Mouse (Mus musculus) layer of hippocampus, postnatal 36 days (tissue): ENCODE measurements at regions not wholly inside any gene's neighbourhood (a gene's known extent, or its start where the extent isn't known, plus 50 kb on each side); places are given as distances from the start of the nearest gene placed in this dataset.
A peak's percentile ranks its signal among the peaks of the same experiment; 100 is the strongest.

Source experiments
- DNase-seq, 2 experiments: peaks; one replicate each; pipeline ENCODE4 v3.0.0; 2022

GRCm38 (mm10) chr14:114808621-114809020 is 283.4 kb upstream of the Gpc5 start:
- DNase-seq = no peak

- DNase-seq = no peak
Observed at GRCm38 (mm10) chr14:114820677-114821076, 271.3 kb upstream of the Gpc5 start.

DNA sequence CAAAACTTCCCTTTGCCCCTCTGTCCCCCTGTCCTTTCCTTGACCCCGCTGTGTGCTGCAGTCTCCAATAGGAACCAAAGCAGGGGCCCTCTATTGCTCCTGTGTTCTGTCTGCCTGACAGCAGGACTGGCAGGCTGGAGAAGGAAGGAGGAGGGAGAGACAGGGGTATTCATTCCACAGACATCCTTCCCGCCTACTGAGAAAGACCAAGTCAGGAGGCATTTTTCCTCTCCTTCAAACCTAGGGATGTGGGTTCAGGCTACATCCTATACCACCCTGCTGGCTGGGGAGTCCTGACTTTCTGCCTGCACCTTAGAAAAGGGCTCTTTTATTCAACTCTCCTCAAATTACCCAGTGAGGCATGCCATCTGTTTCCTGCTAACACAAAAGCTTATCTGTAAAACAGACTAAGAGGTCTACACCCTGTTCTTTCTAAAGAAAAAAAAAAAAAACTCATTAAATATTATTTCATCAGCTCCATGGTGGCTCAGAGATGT is 270.9 kb upstream of the Gpc5 start:
- DNase-seq = peak in 1 of 2 experiments; percentile 14

DNA sequence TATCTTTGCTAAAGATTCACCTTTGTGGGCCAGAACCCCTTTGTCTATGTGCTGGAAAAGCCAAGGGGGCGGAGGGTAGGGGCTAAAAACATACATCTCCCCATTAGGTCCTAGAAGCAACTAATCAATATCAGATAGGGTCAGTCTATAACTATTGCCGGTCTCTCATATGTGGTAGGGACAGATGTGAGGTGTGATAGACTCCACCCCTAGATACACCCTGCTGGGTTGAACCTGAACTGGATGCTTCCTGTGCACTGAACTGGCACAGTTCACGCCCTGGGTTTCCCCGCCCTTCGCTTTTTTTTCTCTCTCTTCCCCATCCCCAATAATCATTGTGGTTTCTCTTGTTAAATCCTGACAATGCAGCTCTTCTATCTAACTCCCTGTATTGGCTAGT is 270.3 kb upstream of the Gpc5 start:
- no peak for DNase-seq

DNA sequence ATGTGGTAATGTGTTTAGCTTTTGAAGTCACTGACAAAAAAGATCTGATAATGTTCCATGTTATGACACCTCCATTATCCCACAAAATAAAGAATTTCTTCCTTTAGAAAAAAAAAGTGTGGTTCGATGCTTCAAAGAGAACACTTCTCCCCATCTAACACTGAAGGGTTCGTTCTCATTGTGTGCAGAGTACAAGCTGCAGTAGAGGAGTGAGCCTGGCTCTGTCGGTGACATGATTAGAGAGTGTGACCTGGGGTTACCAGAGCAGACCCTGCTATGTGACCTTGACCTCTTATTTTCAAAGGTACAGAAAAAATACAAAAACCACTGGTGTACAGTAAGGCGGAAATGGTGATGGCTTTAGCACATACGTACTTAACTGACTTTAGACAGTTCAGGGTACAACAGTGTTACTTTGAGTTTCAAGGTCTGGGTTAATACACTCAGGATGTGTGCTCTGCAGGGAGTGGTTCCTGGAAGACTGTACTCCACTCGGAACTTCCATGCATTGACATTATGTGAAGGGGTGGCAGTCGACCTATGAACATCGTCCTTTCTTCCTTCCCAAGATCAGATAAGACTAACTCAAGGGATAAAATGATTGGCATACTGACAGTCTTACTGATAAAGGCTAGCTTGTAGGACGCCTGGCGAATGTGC is 265.2 kb upstream of the Gpc5 start:
- DNase-seq = no peak

GRCm38 (mm10) chr14:114829310-114829709 is 262.7 kb upstream of the Gpc5 start:
- DNase-seq = no peak

GRCm38 (mm10) chr14:114832987-114833386 is 259.0 kb upstream of the Gpc5 start:
- DNase-seq = no peak

- DNase-seq = no peak
Observed at GRCm38 (mm10) chr14:114836723-114837349, 255.2 kb upstream of the Gpc5 start.

DNA sequence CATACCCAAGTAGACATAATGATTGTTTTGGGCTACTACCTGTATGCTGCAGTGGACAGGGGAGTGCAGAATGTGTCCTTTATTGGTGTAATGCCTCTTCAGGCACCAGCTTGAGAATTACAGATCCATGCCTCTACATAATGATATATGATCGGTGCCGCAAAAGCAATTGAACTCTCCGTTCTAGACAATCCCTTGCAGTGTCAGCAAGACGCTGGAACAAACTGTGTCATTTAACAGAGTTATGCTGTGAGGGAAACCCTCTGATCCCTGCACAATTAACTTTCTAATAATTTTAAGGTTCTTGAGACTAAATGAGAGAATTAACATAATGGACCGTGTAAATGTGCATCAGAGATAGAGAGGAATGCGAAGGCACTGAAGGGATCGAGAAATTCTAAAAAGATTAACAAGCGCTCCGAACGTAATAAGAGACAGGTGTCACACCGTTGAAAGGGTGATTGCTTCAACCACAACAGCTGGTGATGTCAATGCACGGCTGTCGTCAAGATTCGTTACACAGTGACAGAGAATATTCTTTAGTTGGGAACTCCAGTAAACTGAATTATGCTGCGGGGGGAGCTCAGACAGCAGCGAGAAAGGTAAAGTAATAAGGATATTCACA is 254.3 kb upstream of the Gpc5 start:
- no peak for DNase-seq

DNA sequence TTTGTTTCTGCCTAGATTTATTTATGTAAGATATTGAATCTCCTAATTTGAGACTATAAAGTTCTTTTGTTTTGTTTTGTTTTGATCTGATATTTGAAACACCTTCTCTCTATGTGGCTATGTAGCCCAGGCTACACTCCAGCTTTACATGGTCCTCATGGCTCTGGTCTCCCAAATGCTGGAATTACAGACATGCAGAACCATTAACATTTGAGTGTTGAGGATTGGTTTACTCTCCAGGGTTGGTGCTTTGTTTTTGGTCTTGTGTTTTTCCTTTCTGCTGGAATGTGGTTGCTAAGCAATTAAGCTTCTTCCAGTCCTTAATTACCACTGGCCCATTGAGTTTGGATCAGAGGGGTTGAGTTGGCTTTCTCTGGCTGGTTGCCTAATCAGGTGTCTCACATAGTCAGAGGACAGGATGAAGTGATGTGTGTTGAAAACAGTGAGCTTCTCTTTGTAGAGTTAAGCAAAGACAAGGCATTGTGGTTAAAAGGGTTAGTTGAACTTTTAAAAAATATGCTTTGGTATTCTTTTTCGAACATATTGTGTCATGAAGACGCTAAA is 252.6 kb upstream of the Gpc5 start:
- DNase-seq = no peak

GRCm38 (mm10) chr14:114840766-114841165 is 251.2 kb upstream of the Gpc5 start:
- no peak for DNase-seq

DNA sequence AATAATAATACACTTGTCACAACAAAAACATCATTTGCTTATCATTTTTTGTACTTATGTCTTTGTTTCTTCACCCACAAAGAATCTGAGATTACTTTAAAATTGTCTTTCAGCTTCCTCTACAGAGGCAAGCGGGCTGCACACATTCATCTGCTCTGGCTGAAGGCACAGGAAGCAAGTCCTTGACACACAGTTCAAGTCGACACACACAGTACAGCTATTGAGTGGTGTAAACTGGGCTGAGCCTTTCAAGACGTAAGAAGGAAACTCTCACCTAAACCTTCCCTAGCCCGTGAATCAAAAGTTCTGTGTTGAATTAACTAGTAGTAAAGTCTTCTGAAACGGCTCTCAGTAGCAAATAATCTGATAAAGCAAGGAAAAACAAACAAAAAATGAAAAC is 250.5 kb upstream of the Gpc5 start:
- DNase-seq = no peak

DNA sequence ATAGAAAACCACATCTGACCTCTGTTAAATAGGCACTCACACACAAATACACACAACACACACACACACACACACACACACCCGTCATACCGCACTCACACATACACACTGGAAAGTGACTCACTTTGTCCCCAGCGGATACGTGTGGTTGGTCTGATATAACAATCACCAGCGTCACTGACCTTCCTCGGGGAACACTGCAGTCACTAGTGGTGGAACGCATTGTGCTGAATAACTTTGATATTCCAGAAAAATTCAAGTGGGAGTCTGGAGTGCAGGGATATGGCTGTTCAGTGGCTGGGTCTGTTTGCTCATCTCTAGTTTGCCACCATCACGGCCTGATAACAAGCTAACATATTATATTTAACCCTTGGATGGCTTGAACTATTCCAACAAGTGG is 249.7 kb upstream of the Gpc5 start:
- DNase-seq = no peak

- no peak for DNase-seq
Observed at GRCm38 (mm10) chr14:114843105-114843743, 248.8 kb upstream of the Gpc5 start.

- no peak for DNase-seq
Observed at GRCm38 (mm10) chr14:114854324-114855054, 237.5 kb upstream of the Gpc5 start.

DNA sequence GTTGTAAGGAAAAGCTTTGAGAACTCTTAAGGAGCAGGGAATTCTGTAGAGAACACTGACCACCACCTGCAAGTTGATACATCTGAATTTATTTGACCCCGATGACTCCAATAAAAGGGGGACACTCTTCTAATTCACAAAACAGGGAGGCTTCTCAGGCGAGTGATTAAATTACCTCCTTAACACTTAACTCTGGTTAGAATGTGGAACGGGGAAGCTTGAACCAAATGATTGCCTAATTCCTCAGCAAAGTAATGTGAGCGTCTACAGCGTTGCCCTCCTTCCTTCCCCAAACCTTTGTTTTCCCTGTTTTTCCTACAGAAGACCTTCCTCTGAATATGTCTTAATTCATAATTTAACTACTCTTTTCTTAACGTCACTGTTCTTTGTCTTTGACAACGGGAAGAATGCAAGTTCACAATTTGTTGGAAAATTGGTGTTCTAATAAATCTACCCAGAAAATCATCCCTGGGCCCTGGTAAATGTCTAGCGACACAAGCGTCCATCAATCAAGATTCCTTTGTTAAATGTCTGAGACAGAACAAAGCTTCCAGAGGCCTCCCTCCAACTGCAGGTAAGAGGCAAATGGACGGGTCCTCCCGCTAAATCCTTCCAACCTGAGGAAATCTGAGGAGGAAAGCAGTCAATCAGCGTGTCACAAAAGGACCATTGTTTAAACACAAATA is 236.8 kb upstream of the Gpc5 start:
- no peak for DNase-seq

DNA sequence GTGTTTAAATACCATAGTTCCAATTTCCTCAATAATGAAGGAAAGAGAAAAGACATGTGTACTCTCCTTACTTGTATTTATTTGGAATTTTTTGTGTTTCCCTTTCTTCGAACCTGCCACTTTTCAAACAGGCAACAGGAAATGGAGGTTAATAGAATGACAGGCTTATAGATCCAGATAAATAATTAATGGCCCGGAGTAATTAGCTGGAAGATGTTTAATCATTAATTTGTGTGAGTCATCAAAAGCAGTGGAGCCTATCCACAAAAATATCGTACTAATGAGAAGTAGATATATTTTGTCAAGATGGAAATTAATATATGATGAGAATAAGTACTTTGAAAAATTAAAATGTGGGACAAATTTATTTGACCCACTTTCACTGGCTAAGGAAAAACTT is 236.3 kb upstream of the Gpc5 start:
- no peak for DNase-seq

DNA sequence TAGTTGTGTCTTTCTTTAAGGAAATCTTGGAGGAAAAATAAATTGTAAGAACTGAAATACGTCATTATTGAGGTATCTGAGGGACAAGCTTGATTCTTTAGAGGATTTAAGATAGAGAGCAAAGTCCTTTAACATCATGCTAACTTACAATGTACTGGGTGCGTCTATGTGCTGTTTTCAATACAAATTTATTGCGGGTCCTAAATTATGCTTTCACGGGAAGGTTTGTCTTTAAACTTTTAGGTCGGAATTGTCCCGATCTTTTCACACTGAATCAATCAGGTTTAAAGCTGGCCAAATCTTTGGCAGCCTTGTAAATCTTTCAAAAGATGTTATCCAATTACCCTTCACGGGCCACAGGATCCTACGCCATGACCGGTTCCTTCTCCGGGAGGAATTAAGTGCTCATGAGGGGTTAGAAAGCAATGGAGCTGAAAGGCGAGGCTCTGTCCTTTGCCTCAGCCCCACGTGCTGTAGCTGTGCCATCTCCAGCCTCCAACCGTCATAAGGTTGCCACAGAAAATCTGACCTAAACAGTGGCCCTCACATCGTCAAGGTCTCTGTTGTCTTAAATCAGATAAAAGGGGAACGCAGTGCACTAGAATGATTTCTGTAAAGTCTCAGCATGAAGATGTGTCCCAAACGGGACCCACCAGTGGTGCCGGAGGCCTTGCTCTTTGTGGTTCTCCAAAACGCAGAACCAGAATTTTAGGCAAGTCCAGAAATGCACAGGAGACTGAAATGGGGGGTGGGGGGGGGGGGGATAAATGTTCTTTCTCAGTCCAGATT is 235.6 kb upstream of the Gpc5 start:
- DNase-seq = no peak

- DNase-seq = no peak
Observed at GRCm38 (mm10) chr14:114857171-114857570, 234.8 kb upstream of the Gpc5 start.

GRCm38 (mm10) chr14:114857689-114858088 is 234.3 kb upstream of the Gpc5 start:
- no peak for DNase-seq

- DNase-seq = no peak
Observed at GRCm38 (mm10) chr14:114863585-114863984, 228.4 kb upstream of the Gpc5 start.
